Mouse (Mus musculus) embryonic facial prominence, embryonic 11.5 days (tissue): ENCODE measurements at regions not wholly inside any gene's neighbourhood (a gene's known extent, or its start where the extent isn't known, plus 50 kb on each side); places are given as distances from the start of the nearest gene placed in this dataset.

Experiments
- ATAC-seq: fragments of 200-750 bp; cut with Nextera tagmentation; replicated peaks from 2 replicates; pipeline ENCODE4 v1.8.0; 2017; ENCODE audit warnings: low read depth; ENCODE audit not compliant: insufficient number of reproducible peaks, low FRiP score, low TSS enrichment
- DNase-seq: peaks from one replicate; pipeline ENCODE4 v3.0.0-alpha.2; 2015; ENCODE audit warnings: low spot score
- H3K27ac ChIP-seq: fragments of 300-500 bp; sonication (generic); replicated peaks from 2 replicates; pipeline ENCODE4 v1.5.1; 2014; ENCODE audit warnings: mild to moderate bottlenecking, low read depth, low read length, control low read depth
- H3K27me3 ChIP-seq: fragments of 300-500 bp; sonication (generic); 2 replicates; pipeline ENCODE4 v1.6.1; 2014; ENCODE audit warnings: mild to moderate bottlenecking, low read length, moderate library complexity, mixed read lengths; ENCODE audit not compliant: control insufficient read depth, insufficient read depth
- H3K36me3 ChIP-seq: fragments of 300-500 bp; sonication (generic); replicated peaks from 2 replicates; pipeline ENCODE4 v1.6.1; 2014; ENCODE audit warnings: low read depth, mild to moderate bottlenecking, low read length, moderate library complexity, mixed read lengths; ENCODE audit not compliant: control insufficient read depth, insufficient read depth
- H3K4me1 ChIP-seq: fragments of 300-500 bp; sonication (generic); 2 replicates; pipeline ENCODE4 v1.6.1; 2014; ENCODE audit warnings: low read length, mixed read lengths; ENCODE audit not compliant: control insufficient read depth, insufficient read depth
- H3K4me2 ChIP-seq: fragments of 300-500 bp; sonication (generic); 2 replicates; pipeline ENCODE4 v1.6.1; 2014; ENCODE audit warnings: low read depth, mild to moderate bottlenecking, control low read depth, low read length, moderate library complexity
- H3K4me3 ChIP-seq: fragments of 300-500 bp; sonication (generic); 2 replicates; pipeline ENCODE4 v1.5.1; 2014; ENCODE audit warnings: low read depth, low read length, control low read depth
- H3K9ac ChIP-seq: fragments of 300-500 bp; sonication (generic); replicated peaks from 2 replicates; pipeline ENCODE4 v1.6.1; 2014; ENCODE audit warnings: mild to moderate bottlenecking, control low read depth, low read length
- H3K9me3 ChIP-seq: fragments of 300-500 bp; sonication (generic); replicated peaks from 2 replicates; pipeline ENCODE4 v1.6.1; 2016; ENCODE audit warnings: mild to moderate bottlenecking, low read length, inconsistent platforms, mixed read lengths; ENCODE audit not compliant: control insufficient read depth
- WGBS: fragments of 180-500 bp; shearing (Covaris S2); extraction: QIAGEN DNeasy Blood & Tissue Kit; methylation state at CpG from one replicate; pipeline ENCODE4 v1.1.7; 2014; 5-methylcytosine and 5-hydroxymethylcytosine counted together

- no peak for ATAC-seq
- Histone ChIP-seq H3K36me3 (no peaks in the 10 kb centered on the region), H3K9me3 (no peaks in the 10 kb centered on the region), H3K27ac (no peak overlapping the region), H3K4me3 (no peak overlapping the region), H3K9ac (no peak overlapping the region), H3K27me3 (no peaks in the 10 kb centered on the region), H3K4me1 (no peaks in the 10 kb centered on the region), H3K4me2 (no peak overlapping the region)
- 89% methylated on average over 6 of the region's 6 CpGs for WGBS
- no peak for DNase-seq
Observed at GRCm38 (mm10) chr9:122586421-122586820, 160.7 kb upstream of the Topaz1 start.

- no peaks in the 10 kb centered on the region for H3K4me1 ChIP-seq
- H3K27me3 ChIP-seq, result no peaks in the 10 kb centered on the region
- H3K27ac ChIP-seq, result no peak overlapping the region
- H3K4me2 ChIP-seq, result no peak overlapping the region
- ATAC-seq (no peak), DNase-seq (no peak)
- H3K9ac ChIP-seq, result no peak overlapping the region
- no peak overlapping the region for H3K4me3 ChIP-seq
- no peaks in the 10 kb centered on the region for H3K9me3 ChIP-seq
- 52% methylated on average over 5 of the region's 5 CpGs for WGBS
- H3K36me3 ChIP-seq, result no peaks in the 10 kb centered on the region
Observed at GRCm38 (mm10) chr9:122586986-122587385, 160.2 kb upstream of the Topaz1 start.

- Histone ChIP-seq H3K9me3 (no peaks in the 10 kb centered on the region), H3K36me3 (no peaks in the 10 kb centered on the region), H3K4me2 (no peak overlapping the region), H3K27ac (no peak overlapping the region), H3K4me3 (no peak overlapping the region), H3K9ac (no peak overlapping the region), H3K4me1 (no peaks in the 10 kb centered on the region), H3K27me3 (no peaks in the 10 kb centered on the region)
- DNase-seq, result no peak
- WGBS, result 93% methylated on average over 8 of the region's 8 CpGs
- ATAC-seq, result no peak
Observed at GRCm38 (mm10) chr9:122588246-122588645, 158.9 kb upstream of the Topaz1 start.

- ATAC-seq (no peak), DNase-seq (no peak)
- H3K4me2 ChIP-seq, result no peak overlapping the region
- H3K27ac ChIP-seq, result no peak overlapping the region
- H3K4me1 ChIP-seq, result no peaks in the 10 kb centered on the region
- no peak overlapping the region for H3K9ac ChIP-seq
- H3K4me3 ChIP-seq, result no peak overlapping the region
- WGBS, result 13% methylated on average over 7 of the region's 7 CpGs
- no peaks in the 10 kb centered on the region for H3K36me3 ChIP-seq
- H3K9me3 ChIP-seq, result no peaks in the 10 kb centered on the region
- H3K27me3 ChIP-seq, result peaks cover 7% of the 10 kb centered on the region
Observed at GRCm38 (mm10) chr9:122592820-122593615, 154.1 kb upstream of the Topaz1 start.

GRCm38 (mm10) chr9:122595120-122595943, 151.8 kb upstream of the Topaz1 start:
- Histone ChIP-seq H3K27me3 (peaks cover 7% of the 10 kb centered on the region), H3K4me2 (peak overlapping the region; percentile 42), H3K27ac (no peak overlapping the region), H3K4me3 (no peak overlapping the region), H3K36me3 (no peaks in the 10 kb centered on the region), H3K9ac (no peak overlapping the region), H3K4me1 (no peaks in the 10 kb centered on the region), H3K9me3 (no peaks in the 10 kb centered on the region)
- 4% methylated on average over 30 of the region's 31 CpGs for WGBS
- DNase-seq, result no peak
- peak; percentile 44; the same call in 1 of the 2 replicates for ATAC-seq

- DNase-seq (no peak), ATAC-seq (no peak)
- 82% methylated on average over 2 of the region's 2 CpGs for WGBS
- Histone ChIP-seq H3K4me2 (no peak overlapping the region), H3K4me1 (no peaks in the 10 kb centered on the region), H3K4me3 (no peak overlapping the region), H3K9ac (no peak overlapping the region), H3K27ac (no peak overlapping the region), H3K27me3 (no peaks in the 10 kb centered on the region), H3K36me3 (no peaks in the 10 kb centered on the region), H3K9me3 (no peaks in the 10 kb centered on the region)
Observed at GRCm38 (mm10) chr9:122603106-122603505, 144.0 kb upstream of the Topaz1 start.

GRCm38 (mm10) chr9:122609616-122610015, 137.5 kb upstream of the Topaz1 start:
- ATAC-seq, result no peak
- Histone ChIP-seq H3K36me3 (no peaks in the 10 kb centered on the region), H3K27ac (no peak overlapping the region), H3K4me1 (no peaks in the 10 kb centered on the region), H3K27me3 (no peaks in the 10 kb centered on the region), H3K4me3 (no peak overlapping the region), H3K4me2 (no peak overlapping the region), H3K9ac (no peak overlapping the region), H3K9me3 (no peaks in the 10 kb centered on the region)
- no peak for DNase-seq
- 94% methylated on average over 5 of the region's 5 CpGs for WGBS

GRCm38 (mm10) chr9:122610918-122611317, 136.2 kb upstream of the Topaz1 start:
- Histone ChIP-seq H3K4me3 (no peak overlapping the region), H3K9ac (no peak overlapping the region), H3K27ac (no peak overlapping the region), H3K4me1 (no peaks in the 10 kb centered on the region), H3K27me3 (no peaks in the 10 kb centered on the region), H3K36me3 (no peaks in the 10 kb centered on the region), H3K4me2 (no peak overlapping the region), H3K9me3 (no peaks in the 10 kb centered on the region)
- ATAC-seq, result no peak
- 89% methylated on average over 10 of the region's 10 CpGs for WGBS
- no peak for DNase-seq
